Mouse (Mus musculus): ENCODE measurements around the gene Ablim1. TPM values are rescaled to one million over a fixed set of nuclear protein-coding genes. Genes with fewer than 3 reads are reported as not detected.

Ablim1 gene
- total and polyA plus RNA-seq, 3 experiments = 15.8 to 39.9 (median 33.6) TPM

DNA sequence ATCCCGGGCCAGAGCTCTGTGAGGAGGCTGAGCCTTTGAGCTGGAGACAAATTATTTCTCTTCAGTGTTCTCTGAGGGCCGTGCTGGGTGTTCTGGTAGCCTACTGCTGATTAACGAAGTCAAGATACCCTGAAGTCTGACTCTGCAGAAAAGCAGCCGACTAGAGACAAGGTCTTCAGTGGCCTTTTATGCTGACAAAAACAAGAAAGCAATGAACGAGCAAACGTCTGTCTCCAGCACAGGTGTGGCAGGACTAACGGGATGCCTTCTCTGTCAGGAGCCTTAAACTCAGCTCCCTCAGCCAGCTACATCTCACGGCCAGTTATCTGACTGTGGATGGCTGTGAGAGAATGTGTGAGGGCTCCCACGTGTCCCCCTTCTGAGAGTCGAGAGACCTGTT, 187.8 kb downstream of the Ablim1 start:
- DNase-seq = no peak

DNA sequence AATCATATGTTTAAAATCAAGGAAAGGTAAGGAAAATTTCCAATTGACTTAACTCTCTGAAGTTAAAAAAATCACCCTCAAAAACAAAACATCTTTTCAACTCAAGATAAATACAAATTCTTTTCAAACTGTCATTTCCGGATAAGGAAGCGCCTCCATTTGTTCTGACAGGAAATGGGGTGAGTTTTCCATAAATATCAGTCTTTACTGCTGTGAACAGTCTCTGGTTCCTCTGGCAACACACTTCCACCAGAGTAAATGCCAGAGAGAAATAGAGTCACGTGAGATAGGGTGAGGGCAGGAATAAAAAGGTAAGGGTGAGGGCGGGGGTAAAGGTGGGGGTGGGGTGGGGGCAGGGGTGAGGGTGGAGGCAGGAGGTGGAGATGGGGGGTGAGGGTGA, 189.8 kb downstream of the Ablim1 start:
- DNase-seq = no peak

GRCm38 (mm10) chr19:57124138-57124519, 190.6 kb downstream of the Ablim1 start:
- DNase-seq = no peak

DNA sequence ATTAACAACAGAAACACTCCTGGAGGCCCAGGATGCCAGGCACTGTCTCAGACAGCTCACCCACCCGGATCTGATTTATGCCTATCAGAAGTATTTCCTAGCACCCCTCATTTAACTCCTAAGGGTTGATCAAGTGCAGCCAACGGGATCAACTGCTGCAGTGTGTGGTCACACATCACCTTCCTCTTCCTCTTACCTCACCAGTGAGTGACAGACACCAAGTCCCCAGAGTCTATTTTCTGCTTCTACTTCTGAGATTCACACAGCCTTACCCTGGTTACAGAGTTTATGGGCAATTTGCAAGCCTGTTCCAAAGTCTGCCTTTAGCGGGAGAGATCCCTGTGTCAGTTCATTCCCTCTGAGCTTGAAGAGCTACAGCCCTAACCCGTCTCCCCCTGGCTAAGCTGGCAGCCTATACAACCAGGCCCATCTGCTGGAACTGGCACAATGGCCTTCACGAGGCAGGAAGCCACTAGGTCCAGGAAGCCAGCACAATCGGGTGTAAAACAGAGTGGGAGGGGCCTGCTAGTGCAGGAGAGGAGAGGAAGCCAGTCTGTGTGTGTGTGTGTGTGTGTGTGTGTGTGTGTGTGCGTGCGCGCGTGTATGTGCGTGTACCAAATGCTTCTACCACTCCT, 191.1 kb downstream of the Ablim1 start:
- DNase-seq = peak; percentile 68

- no peak for DNase-seq
Observed at GRCm38 (mm10) chr19:57122261-57122660, 192.5 kb downstream of the Ablim1 start.

DNA sequence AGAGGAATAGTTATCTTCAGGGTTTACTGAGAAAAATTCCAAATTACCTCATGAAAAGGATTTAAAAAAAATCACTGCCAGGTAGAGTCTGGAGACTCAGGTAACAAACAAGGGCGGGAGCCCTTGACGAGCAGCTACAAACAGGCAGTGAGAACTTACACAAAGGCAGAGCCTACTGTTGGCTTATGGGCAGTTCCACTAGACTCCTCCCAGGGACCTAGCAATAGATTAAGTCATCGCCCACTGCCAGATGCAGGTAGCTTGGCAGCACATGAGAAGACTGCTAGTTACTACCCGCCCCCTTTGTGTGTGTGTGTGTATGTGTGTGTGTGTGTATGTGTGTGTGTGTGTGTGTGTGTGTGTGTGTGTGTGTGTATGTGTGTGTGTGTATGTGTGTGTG, 193.7 kb downstream of the Ablim1 start:
- DNase-seq = no peak

- DNase-seq = no peak
Observed at GRCm38 (mm10) chr19:57119661-57120060, 195.1 kb downstream of the Ablim1 start.

- peak; percentile 66 for DNase-seq
Observed at GRCm38 (mm10) chr19:57118785-57119565, 195.7 kb downstream of the Ablim1 start.

- no peak for DNase-seq
Observed at GRCm38 (mm10) chr19:57117751-57118150, 197.0 kb downstream of the Ablim1 start.

DNA sequence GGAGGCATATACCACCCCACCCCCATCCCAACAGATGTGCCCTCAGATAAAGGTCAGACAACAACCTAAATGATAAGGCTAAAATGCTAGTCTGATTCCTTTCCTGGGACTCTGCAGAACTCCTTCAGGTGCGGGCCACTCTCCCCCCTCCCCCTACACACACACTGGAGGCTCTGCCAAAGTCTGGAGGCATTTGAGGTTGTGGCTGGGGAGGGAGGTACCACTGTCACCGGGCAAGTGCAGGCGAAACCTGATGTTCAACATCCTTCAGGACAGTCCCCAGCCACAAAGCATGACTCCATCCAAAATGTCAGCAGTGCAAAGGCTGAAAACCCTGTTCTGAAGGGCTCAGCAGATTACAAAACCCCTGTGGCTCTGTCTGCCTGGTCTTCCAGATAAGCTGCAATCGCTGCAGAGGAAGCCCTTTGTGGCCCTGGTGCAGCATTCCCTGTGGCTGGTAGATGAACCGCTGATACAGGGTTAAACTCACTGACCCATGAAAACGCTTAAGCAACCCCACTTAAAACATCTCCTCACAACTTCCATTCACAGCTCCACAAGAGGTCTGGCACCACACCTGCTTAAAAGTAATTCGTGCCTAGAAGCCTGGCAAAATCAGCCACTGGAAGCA, 197.7 kb downstream of the Ablim1 start:
- no peak for DNase-seq

- no peak for DNase-seq
Observed at GRCm38 (mm10) chr19:57115670-57116069, 199.0 kb downstream of the Ablim1 start.

GRCm38 (mm10) chr19:57114951-57115350, 199.8 kb downstream of the Ablim1 start:
- DNase-seq = no peak

DNA sequence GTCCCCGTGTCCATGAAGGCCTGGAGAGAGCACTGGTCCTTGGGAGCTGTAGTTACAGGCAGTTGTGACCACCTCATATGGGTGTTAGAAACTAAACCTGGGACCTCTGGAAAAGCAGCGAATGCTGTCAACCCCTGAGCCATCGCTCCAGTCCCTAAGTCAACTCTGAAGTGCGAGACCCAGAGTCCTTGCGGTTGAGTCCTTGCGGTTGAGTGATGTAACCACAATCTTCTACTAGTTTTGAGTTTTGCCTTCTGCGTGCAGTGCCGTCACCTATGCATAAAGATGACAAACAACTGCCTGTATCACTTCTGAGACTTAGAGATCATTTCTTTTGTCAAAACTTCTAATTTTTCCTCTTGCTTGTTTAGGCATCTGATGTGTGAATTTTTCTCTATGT, 200.7 kb downstream of the Ablim1 start:
- no peak for DNase-seq

- DNase-seq = peak; percentile 55
Observed at GRCm38 (mm10) chr19:57112816-57113406, 201.8 kb downstream of the Ablim1 start.

- DNase-seq = no peak
Observed at GRCm38 (mm10) chr19:57112231-57112815, 202.4 kb downstream of the Ablim1 start.

GRCm38 (mm10) chr19:57111301-57111700, 203.4 kb downstream of the Ablim1 start:
- DNase-seq = no peak

DNA sequence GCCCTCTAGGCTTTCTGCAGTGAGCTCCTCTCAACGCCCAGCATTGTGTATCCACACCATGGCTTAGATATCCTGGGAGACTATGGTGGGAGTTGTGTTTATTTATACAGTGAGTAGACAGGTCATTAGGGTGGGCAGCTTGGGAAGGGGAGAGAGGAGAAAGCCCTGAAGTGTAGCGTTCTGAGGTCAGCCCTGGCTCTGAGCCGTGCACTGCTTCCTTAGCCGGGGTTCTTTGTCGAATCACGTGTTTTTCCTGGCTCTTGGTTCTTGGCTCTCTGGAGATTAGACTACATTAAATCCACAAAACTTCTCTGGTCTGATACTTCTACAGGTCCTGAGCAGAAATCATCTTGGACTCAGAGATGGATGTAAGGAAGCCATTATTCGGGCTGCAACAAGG, 205.1 kb downstream of the Ablim1 start:
- DNase-seq = no peak

DNA sequence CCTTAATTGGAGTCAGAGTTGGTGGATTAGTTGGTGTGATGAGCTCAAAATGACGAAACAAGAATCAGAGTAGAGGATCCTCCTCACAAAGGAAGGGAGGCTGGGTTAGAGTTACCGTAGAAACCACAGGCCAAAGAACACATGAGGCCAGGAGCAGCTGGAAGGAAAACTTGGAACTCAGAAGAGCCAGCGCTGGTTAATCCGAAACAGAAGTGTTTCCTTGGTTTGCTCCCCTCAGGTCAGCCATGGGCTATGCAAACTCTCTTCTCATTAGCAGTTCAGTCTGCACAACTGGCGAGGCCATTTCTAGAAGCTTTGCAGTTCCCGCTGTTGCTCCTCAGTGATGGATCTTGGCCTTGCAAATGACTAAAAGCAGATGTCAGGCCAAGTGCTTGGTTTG, 208.2 kb downstream of the Ablim1 start:
- no peak for DNase-seq

GRCm38 (mm10) chr19:57106031-57106430, 208.7 kb downstream of the Ablim1 start:
- no peak for DNase-seq

- DNase-seq = no peak
Observed at GRCm38 (mm10) chr19:57105156-57105555, 209.6 kb downstream of the Ablim1 start.

- no peak for DNase-seq
Observed at GRCm38 (mm10) chr19:57104171-57104748, 210.5 kb downstream of the Ablim1 start.

GRCm38 (mm10) chr19:57103360-57103958, 211.3 kb downstream of the Ablim1 start:
- no peak for DNase-seq

All from adrenal gland, adult 2 months (tissue).